Mouse (Mus musculus): ENCODE measurements around the gene Retreg3.

Retreg3 gene

DNA sequence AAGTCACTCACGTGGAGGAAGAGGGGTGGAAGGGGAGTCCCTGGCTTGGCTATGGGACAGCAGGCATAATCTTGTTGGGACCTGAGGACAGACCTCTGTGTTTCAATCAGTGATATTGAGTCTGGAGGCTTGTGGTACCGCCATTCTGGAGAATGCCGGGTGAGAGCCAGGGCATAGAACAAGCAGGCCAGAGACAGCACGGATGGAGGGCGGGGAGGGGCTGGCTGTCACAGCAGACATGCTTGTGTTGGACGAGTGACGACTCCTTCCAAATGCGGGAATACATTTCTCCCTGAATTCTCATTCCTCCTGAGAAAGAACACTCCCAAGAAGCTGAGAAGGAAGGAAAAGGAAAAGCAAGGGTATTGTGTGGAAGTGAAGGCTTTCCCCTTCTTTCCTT lies 68.1 kb downstream of the Retreg3 start:
- DNase-seq (ENCODE audit: low spot score), result no peak

DNA sequence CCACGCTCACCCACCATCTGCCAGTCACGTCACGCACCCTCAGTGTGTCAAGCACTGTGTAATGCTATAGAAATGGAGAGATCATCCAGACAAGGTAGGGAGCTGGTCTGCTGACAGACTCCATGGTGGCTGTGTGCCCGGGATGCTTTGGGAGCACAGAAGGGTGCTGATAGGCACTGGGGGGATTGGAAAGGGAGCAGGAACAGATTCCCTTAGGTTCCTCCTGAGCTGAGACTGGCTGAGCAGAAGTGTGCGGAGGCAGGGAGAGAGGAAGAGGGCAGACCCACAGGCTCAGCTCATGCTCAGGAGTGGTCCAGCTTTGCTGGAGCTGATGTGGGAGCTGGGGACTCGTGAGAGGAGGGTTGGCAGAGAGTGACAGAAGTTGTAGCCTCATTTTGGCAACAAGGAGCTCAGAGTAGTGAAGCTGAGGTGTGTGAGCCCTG lies 68.6 kb downstream of the Retreg3 start:
- no peak for DNase-seq (ENCODE audit: low spot score)

DNA sequence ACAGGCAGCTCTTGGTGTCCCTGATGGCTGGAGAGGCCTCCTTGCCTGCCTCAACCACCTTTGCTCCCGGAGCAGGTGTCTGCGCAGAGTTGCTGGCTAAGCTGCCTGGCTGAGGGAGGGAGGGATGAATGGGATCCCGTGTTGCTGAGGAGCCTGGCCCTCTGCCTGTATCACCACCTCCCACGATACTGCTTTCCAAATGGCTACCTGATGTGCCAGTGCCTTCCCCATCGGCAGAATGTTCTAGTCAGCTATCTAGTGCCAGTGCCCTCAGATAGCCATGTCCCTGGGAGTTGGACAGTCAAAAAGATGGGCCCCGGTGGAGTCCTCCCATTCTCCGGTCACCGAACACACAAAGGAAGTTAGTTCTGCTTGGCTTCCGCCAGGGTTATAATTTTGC lies 69.3 kb downstream of the Retreg3 start:
- DNase-seq (ENCODE audit: low spot score), result no peak

DNA sequence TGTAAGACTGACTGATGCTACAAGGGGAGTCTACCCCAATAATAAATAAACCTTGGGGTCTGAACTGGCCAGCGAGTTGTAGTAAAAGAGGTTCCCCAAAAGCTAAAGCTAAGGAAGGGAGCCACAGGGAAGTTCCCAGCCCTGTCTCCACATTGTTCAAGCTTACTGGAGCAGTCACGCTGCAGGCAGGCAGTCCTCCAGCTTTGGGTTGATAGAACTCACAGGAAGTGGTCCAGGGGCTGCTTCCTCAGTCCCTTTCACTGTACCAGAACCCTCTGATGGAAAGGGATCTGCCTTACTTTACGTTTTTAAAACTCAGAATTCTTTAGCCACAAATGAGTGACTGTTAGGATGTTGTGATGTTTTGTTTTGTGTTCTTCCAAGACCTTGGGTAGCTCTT lies 72.2 kb downstream of the Retreg3 start:
- no peak for DNase-seq (ENCODE audit: low spot score)

DNA sequence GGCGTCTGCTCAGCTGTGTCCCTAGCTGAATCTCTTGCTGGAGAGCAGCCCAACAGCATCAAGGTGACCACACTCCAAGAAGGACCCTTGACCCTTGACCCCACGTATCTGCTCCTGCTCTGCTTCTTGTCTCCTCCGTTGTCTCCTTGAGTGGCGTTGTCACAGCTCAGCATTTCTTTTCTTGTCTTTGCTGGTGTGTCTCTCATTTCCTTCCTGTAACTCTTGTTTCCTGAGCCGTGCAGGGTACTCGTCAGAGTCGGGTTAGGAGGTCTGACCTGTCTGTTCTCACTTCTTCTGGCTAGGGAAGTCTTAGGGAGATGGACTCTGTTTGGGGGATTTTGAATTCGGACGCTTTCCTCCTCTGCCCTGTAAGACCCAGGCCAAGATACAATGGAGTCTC lies 73.3 kb downstream of the Retreg3 start:
- no peak for DNase-seq (ENCODE audit: low spot score)
